Mouse (Mus musculus) liver, embryonic 12.5 days (tissue): ENCODE results near the gene Sncg. TPM values are rescaled to one million over a fixed set of nuclear protein-coding genes. Genes with fewer than 3 reads are reported as not detected.

Experiments
- ATAC-seq: fragments of 200-750 bp; cut with Nextera tagmentation; 2 replicates; pipeline ENCODE4 v1.8.0; 2017; ENCODE audit warnings: moderate number of reproducible peaks, mild to moderate bottlenecking, moderate library complexity
- H3K27ac ChIP-seq: fragments of 300-500 bp; sonication (generic); 2 replicates; pipeline ENCODE4 v1.5.1; 2016; ENCODE audit warnings: mild to moderate bottlenecking
- H3K27me3 ChIP-seq: fragments of 300-500 bp; sonication (generic); replicated peaks from 2 replicates; pipeline ENCODE4 v1.6.1; 2016; ENCODE audit warnings: mild to moderate bottlenecking, moderate library complexity
- H3K36me3 ChIP-seq: fragments of 300-500 bp; sonication (generic); 2 replicates; pipeline ENCODE4 v1.6.1; 2016; ENCODE audit warnings: mild to moderate bottlenecking, moderate library complexity
- H3K4me1 ChIP-seq: fragments of 300-500 bp; sonication (generic); 2 replicates; pipeline ENCODE4 v1.6.1; 2016
- H3K4me2 ChIP-seq: fragments of 300-500 bp; sonication (generic); 2 replicates; pipeline ENCODE4 v1.6.1; 2016; ENCODE audit warnings: mild to moderate bottlenecking, moderate library complexity
- H3K4me3 ChIP-seq: fragments of 300-500 bp; sonication (generic); 2 replicates; pipeline ENCODE4 v1.5.1; 2016; ENCODE audit warnings: mild to moderate bottlenecking, moderate library complexity
- H3K9ac ChIP-seq: fragments of 300-500 bp; sonication (generic); 2 replicates; pipeline ENCODE4 v1.6.1; 2016; ENCODE audit warnings: mild to moderate bottlenecking, moderate library complexity
- H3K9me3 ChIP-seq: fragments of 300-500 bp; sonication (generic); replicated peaks from 2 replicates; pipeline ENCODE4 v1.6.1; 2016; ENCODE audit warnings: mild to moderate bottlenecking, moderate library complexity
- WGBS: fragments of 180-500 bp; shearing (Covaris S2); methylation state at CpG from one replicate; pipeline ENCODE4 v1.1.7; 2016; ENCODE audit not compliant: insufficient replicate concordance; 5-methylcytosine and 5-hydroxymethylcytosine counted together
- polyA plus RNA-seq: library from polyadenylated mRNA; unstranded; fragments of >200 nt; fragmentation: Nextera tagmentation; extraction: Ambion mirVana; gene quantifications from 2 replicates; pipeline ENCODE4 v1.2.1, GENCODE M21; 2016

Gene Sncg
- polyA plus RNA-seq, 1 experiment from 2014 or later: 0.49 TPM

DNA sequence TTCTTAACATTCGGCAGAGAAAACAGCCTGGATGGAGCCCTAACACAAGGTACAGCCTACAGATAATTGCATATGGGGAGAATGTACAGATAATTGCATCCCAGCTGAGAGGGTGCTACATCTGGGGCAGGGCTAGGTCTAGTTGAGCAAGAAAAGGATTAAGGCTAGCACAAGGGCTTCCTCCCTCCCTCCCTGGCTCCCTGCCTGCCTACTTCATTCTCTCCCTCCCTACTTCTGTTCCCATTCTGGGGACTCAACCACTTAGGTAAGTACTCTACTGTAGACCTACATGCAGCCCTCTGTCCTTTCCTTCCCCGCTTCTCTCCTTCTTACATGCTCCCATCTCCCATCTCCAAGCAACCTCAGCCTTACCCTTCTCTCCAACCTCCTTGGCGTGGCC is 21.3 kb downstream of the Sncg start:
- no peaks in the 10 kb centered on the region for H3K36me3 ChIP-seq
- H3K27me3 ChIP-seq: no peaks in the 10 kb centered on the region
- peaks cover 17% of the 10 kb centered on the region for H3K4me1 ChIP-seq
- 69% methylated on average over 3 of the region's 3 CpGs for WGBS
- H3K9me3 ChIP-seq: no peaks in the 10 kb centered on the region
- no peak overlapping the region for H3K4me2 ChIP-seq
- no peak for ATAC-seq
- H3K27ac ChIP-seq: no peak overlapping the region
- H3K9ac ChIP-seq: no peak overlapping the region
- H3K4me3 ChIP-seq: no peak overlapping the region

- ATAC-seq: no peak
- peaks cover 17% of the 10 kb centered on the region for H3K4me1 ChIP-seq
- H3K27me3 ChIP-seq: no peaks in the 10 kb centered on the region
- H3K36me3 ChIP-seq: no peaks in the 10 kb centered on the region
- no peak overlapping the region for H3K4me2 ChIP-seq
- H3K9ac ChIP-seq: no peak overlapping the region
- H3K9me3 ChIP-seq: no peaks in the 10 kb centered on the region
- 51% methylated on average over 6 of the region's 6 CpGs for WGBS
- H3K27ac ChIP-seq: no peak overlapping the region
- H3K4me3 ChIP-seq: no peak overlapping the region
Measured at GRCm38 (mm10) chr14:34352523-34352922, 22.1 kb downstream of the Sncg start.

- Histone ChIP-seq H3K9ac (no peak overlapping the region), H3K27ac (no peak overlapping the region), H3K27me3 (no peaks in the 10 kb centered on the region), H3K9me3 (no peaks in the 10 kb centered on the region), H3K4me3 (no peak overlapping the region), H3K36me3 (no peaks in the 10 kb centered on the region), H3K4me2 (no peak overlapping the region), H3K4me1 (peaks cover 17% of the 10 kb centered on the region)
- no peak for ATAC-seq
- 54% methylated on average over 3 of the region's 3 CpGs for WGBS
Measured at GRCm38 (mm10) chr14:34351660-34352059, 22.9 kb downstream of the Sncg start.

GRCm38 (mm10) chr14:34349007-34349406 is 25.6 kb downstream of the Sncg start:
- Histone ChIP-seq H3K9me3 (no peaks in the 10 kb centered on the region), H3K4me2 (no peak overlapping the region), H3K27ac (no peak overlapping the region), H3K9ac (no peak overlapping the region), H3K4me3 (no peak overlapping the region), H3K4me1 (0 out of 2 replicates have a peak, but pooled peaks cover 3% of the 10 kb centered on the region), H3K36me3 (peaks cover 5% of the 10 kb centered on the region), H3K27me3 (no peaks in the 10 kb centered on the region)
- ATAC-seq: peak; percentile 40
- 65% methylated on average over 8 of the region's 8 CpGs for WGBS

- H3K9ac ChIP-seq: no peak overlapping the region
- ATAC-seq: no peak
- no peak overlapping the region for H3K4me3 ChIP-seq
- no peak overlapping the region for H3K4me2 ChIP-seq
- 57% methylated on average over 7 of the region's 7 CpGs for WGBS
- 0 out of 2 replicates have a peak, but pooled peaks cover 3% of the 10 kb centered on the region for H3K4me1 ChIP-seq
- H3K27ac ChIP-seq: no peak overlapping the region
- no peaks in the 10 kb centered on the region for H3K27me3 ChIP-seq
- peaks cover 8% of the 10 kb centered on the region for H3K36me3 ChIP-seq
- H3K9me3 ChIP-seq: no peaks in the 10 kb centered on the region
Measured at GRCm38 (mm10) chr14:34348301-34348700, 26.3 kb downstream of the Sncg start.

DNA sequence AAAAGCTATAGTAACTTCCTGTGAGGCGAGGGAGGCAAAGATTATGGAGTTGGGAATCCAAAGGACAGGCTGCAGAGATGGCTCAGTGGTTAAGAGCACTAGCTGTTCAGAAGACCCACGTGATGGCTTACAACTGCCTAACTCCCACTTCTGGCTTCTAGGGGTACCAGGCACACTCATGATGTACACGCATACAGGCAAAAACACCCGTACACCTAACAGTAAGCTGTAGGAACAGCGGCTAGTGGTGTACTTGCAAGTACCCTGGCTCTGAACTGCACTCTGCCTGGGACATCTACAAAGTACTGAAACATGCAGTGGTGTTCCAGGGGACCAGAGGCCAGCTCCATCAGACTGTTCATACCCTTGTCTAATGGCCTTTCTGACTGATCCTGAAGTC is 27.5 kb downstream of the Sncg start:
- Histone ChIP-seq H3K36me3 (peaks cover 21% of the 10 kb centered on the region), H3K9ac (no peak overlapping the region), H3K27ac (no peak overlapping the region), H3K4me3 (no peak overlapping the region), H3K4me1 (no peaks in the 10 kb centered on the region), H3K9me3 (no peaks in the 10 kb centered on the region), H3K27me3 (no peaks in the 10 kb centered on the region), H3K4me2 (no peak overlapping the region)
- no peak for ATAC-seq
- 74% methylated on average over 5 of the region's 5 CpGs for WGBS

GRCm38 (mm10) chr14:34345771-34346566 is 28.6 kb downstream of the Sncg start:
- Histone ChIP-seq H3K27me3 (no peaks in the 10 kb centered on the region), H3K4me3 (no peak overlapping the region), H3K4me1 (no peaks in the 10 kb centered on the region), H3K4me2 (no peak overlapping the region), H3K9me3 (no peaks in the 10 kb centered on the region), H3K36me3 (peaks cover 31% of the 10 kb centered on the region), H3K9ac (no peak overlapping the region), H3K27ac (no peak overlapping the region)
- WGBS: 64% methylated on average over 12 of the region's 12 CpGs
- peak; percentile 49 for ATAC-seq

- WGBS: 82% methylated on average over 5 of the region's 5 CpGs
- H3K4me1 ChIP-seq: no peaks in the 10 kb centered on the region
Measured at GRCm38 (mm10) chr14:34344361-34344760, 30.2 kb downstream of the Sncg start.

DNA sequence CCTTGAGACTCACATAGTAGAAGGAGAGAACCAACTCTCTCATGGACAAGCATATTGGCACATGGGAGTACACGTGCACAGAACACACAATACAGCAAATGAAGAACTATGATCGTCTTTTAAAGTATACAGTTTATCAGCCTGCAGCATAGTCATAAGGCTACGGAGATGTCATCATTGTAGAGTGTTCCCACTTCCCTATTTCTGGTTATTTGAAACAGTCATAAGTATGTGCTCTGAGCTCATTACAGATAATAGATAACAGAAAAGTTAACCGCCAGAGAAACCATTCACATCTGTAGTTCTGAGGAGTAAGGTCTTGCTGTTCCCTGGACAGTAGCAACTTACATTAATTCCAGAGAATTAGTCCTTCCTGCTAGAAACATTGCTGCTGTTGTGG is 31.5 kb downstream of the Sncg start:
- Histone ChIP-seq H3K9ac (no peak overlapping the region), H3K4me1 (no peaks in the 10 kb centered on the region), H3K9me3 (no peaks in the 10 kb centered on the region), H3K27me3 (no peaks in the 10 kb centered on the region), H3K27ac (no peak overlapping the region), H3K4me2 (no peak overlapping the region), H3K36me3 (peaks cover 52% of the 10 kb centered on the region), H3K4me3 (no peak overlapping the region)
- ATAC-seq: no peak
- 55% methylated on average over 4 of the region's 4 CpGs for WGBS

More at GRCm38 (mm10) chr14:34344361-34344760, 30.2 kb downstream of the Sncg start:
- Histone ChIP-seq H3K9ac (no peak overlapping the region), H3K4me3 (no peak overlapping the region), H3K4me2 (no peak overlapping the region), H3K36me3 (peaks cover 43% of the 10 kb centered on the region), H3K9me3 (no peaks in the 10 kb centered on the region), H3K27ac (no peak overlapping the region), H3K27me3 (no peaks in the 10 kb centered on the region)
- no peak for ATAC-seq

DNA sequence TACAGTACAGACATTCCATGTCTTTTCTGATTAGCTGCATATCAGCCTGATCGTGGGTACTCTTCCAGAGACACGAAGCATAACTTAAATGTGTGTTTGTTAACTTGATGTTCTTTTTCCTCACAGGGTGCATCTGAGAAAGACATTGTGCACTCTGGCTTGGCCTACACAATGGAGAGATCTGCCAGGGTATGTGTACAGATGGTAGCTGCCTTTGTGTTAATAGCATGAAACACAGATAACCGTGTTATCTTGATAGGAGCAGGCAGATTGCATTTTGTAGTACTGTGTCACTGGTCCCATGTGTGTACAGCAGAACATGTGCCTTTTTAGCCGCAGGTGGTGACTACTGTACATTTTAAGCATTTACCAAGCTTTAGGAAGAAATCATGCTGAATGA is 32.6 kb downstream of the Sncg start:
- H3K9ac ChIP-seq: no peak overlapping the region
- no peak overlapping the region for H3K4me2 ChIP-seq
- H3K9me3 ChIP-seq: no peaks in the 10 kb centered on the region
- no peak overlapping the region for H3K27ac ChIP-seq
- H3K4me3 ChIP-seq: no peak overlapping the region
- no peaks in the 10 kb centered on the region for H3K4me1 ChIP-seq
- WGBS: 80% methylated on average over 4 of the region's 4 CpGs
- peaks cover 63% of the 10 kb centered on the region for H3K36me3 ChIP-seq
- no peaks in the 10 kb centered on the region for H3K27me3 ChIP-seq
- ATAC-seq: no peak

- Histone ChIP-seq H3K4me3 (no peak overlapping the region), H3K36me3 (peaks cover 87% of the 10 kb centered on the region), H3K27ac (no peak overlapping the region), H3K9ac (no peak overlapping the region), H3K4me2 (no peak overlapping the region), H3K4me1 (no peaks in the 10 kb centered on the region), H3K9me3 (no peaks in the 10 kb centered on the region), H3K27me3 (no peaks in the 10 kb centered on the region)
- no peak for ATAC-seq
- 57% methylated on average over 1 of the region's 1 CpGs for WGBS
Measured at GRCm38 (mm10) chr14:34339446-34339845, 35.1 kb downstream of the Sncg start.

- H3K36me3 ChIP-seq: peaks cover 84% of the 10 kb centered on the region
Measured at GRCm38 (mm10) chr14:34332476-34332875, 42.1 kb downstream of the Sncg start.

GRCm38 (mm10) chr14:34331886-34332285 is 42.7 kb downstream of the Sncg start:
- Histone ChIP-seq H3K4me3 (no peak overlapping the region), H3K27ac (no peak overlapping the region), H3K4me2 (no peak overlapping the region), H3K27me3 (no peaks in the 10 kb centered on the region), H3K36me3 (peaks cover 81% of the 10 kb centered on the region), H3K4me1 (no peaks in the 10 kb centered on the region), H3K9ac (no peak overlapping the region), H3K9me3 (no peaks in the 10 kb centered on the region)
- 78% methylated on average over 3 of the region's 3 CpGs for WGBS
- no peak for ATAC-seq

More at GRCm38 (mm10) chr14:34332476-34332875, 42.1 kb downstream of the Sncg start:
- 85% methylated on average over 5 of the region's 5 CpGs for WGBS
- Histone ChIP-seq H3K4me1 (no peaks in the 10 kb centered on the region), H3K9ac (no peak overlapping the region), H3K27ac (no peak overlapping the region), H3K27me3 (no peaks in the 10 kb centered on the region), H3K4me2 (no peak overlapping the region), H3K4me3 (no peak overlapping the region), H3K9me3 (no peaks in the 10 kb centered on the region)
- no peak for ATAC-seq
